Mouse (Mus musculus) kidney, adult 11 months (tissue): ENCODE data around the gene Ank3.

ENCODE experiments used
- DNase-seq: peaks from one replicate; pipeline ENCODE4 v3.0.0; 2022

Ank3 gene

DNA sequence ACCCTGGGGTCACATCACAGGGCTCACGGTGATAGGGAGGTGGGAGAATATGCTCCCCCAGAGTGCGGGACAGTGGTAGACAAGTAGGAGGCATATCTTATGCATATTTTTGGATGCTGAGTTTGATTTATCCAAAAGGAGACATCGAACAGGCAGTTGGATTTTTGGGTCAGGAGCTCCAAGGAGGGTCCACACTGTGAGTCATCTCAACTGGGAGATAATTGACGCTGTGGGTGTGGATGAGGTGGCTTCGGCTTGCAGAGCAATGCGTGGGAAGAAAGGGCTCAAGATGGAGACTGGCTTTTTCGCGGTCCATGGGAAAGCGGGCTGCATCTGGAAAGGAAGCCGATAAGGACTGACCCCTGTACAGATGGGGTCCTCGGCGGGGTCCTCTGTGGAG lies 290.5 kb downstream of the Ank3 start:
- no peak for DNase-seq

DNA sequence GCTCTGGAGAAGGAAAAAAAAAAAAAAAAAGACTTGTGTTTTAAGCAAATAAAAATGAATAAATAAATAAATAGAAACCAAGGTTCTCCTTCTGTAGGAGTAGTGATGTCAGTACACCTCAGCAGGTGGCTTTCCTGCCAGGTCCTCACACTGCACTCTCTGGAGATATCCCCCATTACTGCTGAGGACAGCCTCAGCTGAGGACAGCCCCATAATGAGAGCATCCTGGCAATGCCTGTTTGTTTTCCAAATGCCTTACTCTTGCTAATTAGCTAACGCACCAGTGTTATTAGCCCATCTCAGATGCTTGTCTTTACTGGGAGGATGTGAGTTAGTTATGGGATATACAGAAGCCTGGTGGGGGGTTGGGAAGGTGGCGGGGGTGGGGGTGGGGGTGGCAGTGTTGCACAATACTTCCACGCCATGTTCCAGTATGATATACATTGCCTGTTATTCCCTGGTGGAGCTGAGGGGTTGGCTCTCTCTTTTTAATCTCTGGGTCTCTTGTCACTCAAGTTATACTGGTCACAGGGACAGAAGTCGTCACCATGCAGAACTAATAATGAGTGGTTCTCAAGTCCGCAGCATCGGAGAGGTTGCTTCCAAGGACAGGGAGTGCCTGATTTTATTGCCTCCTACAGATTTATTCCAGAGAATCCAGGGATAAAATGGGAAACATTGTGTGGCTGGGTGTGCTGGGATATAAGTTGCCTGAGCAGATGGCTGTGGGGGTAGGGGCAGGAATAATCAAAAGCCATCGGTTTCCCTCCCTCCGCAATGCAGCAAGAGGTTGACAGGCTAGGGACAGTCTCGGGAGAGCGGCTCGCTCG lies 291.8 kb downstream of the Ank3 start:
- no peak for DNase-seq

DNA sequence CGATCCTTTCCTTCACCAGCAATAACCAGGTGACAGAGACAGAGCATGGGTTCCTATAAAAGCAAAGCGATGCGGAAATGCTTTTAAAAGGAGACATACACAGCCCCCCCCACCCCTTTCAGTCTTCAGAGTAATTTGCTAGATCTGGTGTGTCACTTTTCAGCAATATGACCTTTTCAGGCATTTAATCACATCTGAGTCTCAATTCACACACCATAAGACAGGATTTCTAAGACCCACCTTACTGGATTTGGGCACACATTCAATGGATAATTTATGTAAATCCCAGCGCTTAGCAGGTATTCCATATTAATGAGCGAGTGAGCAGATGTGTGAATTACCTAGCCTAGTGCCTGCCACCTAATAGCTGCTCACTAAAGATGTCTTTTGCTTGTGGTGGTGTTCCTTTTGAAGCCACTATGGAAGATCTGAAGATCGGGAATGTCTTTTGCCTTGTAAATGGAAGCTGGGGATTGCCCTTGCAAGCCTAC lies 292.4 kb downstream of the Ank3 start:
- DNase-seq: no peak

DNA sequence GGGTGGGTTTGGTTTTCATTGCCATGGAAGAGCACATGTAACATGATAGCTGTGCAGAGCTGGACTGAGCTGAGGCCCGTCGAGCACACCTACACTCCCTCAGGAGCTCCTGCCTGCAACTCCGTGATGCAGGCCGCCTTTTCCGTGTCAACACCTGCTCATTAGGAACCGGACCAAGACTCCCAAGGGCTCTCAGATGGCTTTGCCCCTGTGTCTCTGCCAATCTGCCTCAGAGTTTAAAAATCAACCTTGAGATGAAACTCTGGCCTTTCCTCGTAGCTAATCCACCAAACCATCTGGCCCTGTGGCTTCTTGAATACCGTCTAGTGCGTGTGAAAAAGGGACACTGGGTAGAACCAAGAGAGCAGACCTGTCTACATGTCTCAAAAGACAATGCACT lies 297.4 kb downstream of the Ank3 start:
- DNase-seq: peak; percentile 40

DNA sequence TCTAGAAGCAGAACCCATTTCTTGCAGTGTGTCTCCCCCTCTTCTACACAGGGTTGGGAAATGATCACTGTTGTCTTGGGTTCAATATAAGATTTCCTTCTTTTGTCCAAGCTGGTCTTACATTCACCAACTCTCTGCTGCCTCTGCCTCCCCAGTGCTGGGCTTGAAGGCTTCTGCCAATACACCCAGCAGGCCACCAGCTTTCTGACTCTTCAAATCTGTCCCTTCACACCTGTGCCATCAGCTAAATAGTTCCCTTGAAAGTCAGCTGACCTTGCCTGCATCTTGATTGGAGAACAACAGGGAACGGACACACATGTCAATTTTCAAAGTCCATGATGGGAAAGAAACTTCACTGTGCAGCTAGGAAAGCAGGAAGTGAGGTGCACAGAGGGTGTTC lies 300.1 kb downstream of the Ank3 start:
- no peak for DNase-seq

DNA sequence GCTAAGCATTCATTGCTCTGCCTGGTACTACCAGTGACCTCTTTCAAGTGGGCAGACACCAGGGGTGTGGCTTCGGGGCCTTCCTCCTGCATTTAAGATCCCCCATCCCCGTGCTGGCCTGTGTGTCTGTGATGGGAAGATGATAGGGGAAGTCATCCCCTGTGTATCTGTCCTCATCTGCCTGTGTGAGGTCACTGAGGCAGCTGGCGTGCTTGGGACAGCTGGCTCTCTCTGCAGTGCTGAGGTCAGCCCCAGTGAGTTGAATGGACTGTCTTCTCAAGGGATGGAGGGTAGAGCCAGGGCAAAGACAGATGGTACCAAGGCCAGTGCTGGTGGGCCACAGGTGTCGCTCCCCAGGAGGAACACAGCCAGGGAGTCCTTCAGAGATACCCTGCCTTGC lies 302.7 kb downstream of the Ank3 start:
- DNase-seq: no peak

- no peak for DNase-seq
Measured at GRCm38 (mm10) chr10:69705806-69706768, 307.5 kb downstream of the Ank3 start.

DNA sequence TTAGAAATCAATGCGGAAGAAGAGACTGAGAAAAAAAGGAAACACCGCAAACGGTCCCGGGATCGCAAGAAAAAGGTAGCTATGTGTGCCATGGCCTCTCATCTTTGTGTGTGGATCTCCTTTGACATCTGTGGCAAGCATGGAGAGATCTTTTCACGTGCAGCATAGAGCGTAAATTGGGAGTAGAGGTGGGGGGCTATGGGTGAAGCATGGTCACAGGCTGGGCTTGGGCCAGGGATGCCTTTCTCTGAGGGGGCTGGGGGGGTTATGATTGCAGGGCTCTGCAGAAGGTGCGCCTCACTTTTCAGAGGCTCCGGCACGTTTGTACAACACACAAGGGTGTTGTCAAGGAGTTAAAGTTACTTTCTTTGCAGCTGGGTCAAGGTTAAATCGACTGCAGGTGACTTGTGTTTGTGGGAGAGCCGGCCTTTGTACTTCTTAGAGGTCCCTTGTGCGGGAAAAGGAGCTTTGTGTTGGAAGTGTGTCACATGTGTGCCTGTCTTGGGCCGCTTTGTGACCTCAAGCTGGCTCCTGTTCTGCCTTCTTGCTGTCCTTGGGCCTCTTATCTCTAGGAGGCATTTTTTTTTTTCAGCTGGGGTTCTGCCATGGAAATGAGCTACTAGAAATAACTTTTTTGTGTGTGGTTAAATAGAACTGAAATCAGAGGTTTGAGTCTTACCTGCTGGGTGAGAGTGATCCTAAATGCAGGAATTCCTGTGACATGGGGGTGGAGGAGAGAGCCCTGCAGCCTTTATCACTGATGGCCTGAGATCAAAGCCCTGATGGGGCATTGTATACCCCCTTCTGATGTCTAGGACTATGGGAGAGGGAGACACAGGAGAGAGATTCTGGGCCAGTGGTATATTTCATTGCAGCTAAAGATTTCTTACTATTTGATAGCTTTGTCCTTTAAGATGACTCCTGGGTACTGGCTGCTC lies 308.5 kb downstream of the Ank3 start:
- DNase-seq: no peak

DNA sequence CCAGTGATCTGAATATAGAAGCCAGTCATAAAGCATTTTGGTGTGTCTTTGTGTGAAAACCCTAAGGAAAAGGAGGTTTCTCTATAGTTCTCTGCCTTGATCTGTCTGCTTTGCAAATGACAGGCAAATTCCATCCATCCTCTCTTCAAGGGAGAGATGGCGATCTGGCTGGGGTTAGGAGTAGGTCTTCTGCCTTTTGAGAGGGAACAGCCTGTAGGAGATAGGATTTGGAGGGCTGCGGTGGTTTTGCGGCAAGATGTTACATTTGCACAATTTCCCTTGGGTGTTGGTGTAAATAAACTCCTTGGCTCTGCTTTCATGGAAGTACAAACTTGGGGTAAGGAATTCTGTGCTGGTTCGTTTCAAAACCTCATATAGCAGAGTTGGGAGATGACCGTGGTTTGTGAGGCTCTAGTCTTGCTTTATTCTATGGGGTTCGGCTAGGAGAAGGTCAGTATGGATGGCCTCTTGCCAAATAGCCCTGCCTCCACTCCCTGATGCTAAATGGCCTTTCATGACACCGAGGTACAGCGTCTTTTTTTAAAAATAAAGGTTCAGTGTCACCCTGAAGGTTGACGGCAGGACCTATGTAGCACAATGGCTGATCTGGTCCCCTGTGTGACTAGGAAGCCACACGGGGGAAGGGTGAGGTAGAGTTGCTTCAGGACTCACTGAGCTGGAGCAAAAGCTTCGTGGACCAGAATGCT lies 309.4 kb downstream of the Ank3 start:
- no peak for DNase-seq

- no peak for DNase-seq
Measured at GRCm38 (mm10) chr10:69709631-69710030, 311.1 kb downstream of the Ank3 start.

- no peak for DNase-seq
Measured at GRCm38 (mm10) chr10:69710802-69711201, 312.2 kb downstream of the Ank3 start.

GRCm38 (mm10) chr10:69716907-69717306 lies 318.3 kb downstream of the Ank3 start:
- DNase-seq: no peak

- no peak for DNase-seq
Measured at GRCm38 (mm10) chr10:69719421-69719820, 320.8 kb downstream of the Ank3 start.

GRCm38 (mm10) chr10:69719901-69720415 lies 321.4 kb downstream of the Ank3 start:
- peak; percentile 41 for DNase-seq

DNA sequence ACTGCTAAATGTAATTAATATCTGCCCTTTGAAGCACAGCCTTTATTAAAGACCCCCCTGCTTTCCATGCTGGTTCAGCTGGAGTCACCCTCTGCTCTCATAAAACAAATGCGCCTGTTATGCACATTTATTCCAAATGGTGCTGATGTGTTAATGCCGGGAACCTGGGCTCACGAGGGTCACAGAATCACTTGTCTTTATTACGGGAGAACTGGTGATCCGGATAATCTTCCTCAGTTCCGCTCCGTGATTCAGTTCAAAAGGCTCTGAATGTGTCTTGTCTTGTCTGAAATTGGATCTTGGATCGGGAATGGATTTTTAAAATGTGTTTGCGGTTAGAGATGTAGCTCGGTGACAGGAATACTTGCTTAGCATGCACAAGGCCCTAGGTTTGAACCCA lies 321.9 kb downstream of the Ank3 start:
- no peak for DNase-seq

GRCm38 (mm10) chr10:69720899-69721490 lies 322.4 kb downstream of the Ank3 start:
- DNase-seq: no peak

DNA sequence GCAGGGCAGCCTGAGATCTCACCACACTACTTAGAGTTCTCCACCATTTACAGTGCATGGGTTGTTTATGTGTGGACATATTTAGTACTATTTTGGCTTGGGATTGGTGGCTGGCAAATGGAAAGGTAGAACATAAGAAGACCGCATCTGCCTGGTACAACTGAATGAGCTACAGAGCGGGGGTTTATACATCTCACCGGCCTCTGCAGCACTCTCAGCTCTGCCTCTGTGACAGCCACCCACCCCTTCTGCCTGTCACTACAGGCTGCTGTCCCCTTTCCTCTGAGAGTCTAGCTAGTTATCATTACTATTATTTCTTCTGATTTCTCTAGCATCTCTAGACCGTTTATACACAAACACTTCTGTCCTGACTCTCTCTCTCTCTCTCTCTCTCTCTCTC lies 325.6 kb downstream of the Ank3 start:
- DNase-seq: no peak

GRCm38 (mm10) chr10:69725078-69725477 lies 326.5 kb downstream of the Ank3 start:
- DNase-seq: no peak

DNA sequence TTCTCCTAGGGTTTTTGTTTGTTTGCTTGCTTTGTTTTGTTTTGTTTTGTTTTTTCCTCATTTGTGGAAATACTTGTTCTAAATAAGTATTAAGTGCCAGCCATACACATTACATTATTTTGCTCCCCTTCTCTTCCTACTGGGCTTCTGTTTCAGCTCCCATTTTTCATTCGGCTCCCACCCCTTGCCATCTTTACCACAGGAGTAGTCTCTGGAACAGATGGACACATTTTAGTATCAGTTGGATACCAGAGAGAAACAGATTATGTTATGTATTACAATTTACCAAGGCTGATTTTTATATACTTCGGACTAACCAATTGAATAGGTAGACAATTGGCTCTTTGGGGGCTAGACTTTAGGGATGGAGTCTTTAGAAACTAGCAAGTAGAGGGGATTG lies 327.7 kb downstream of the Ank3 start:
- no peak for DNase-seq

DNA sequence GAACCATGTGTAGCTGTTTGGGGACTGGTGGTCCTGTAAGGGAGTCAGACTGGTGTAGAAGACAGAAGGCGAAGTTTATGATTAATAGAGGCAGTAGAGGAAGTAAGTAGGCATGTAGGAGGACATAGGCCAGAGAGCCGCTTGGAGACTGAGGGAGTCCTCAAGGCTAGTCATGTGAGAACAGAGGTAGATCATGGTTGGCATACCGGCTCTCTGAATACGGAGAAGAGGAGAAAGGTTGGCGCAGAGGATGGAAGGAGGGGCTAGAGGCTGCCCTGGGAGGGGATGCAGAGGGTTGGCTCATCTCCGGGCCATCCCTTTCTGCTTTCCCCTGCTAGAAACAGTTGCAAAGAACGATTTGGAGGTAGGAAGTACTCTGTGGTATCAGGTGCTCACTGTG lies 328.2 kb downstream of the Ank3 start:
- DNase-seq: peak; percentile 20

GRCm38 (mm10) chr10:69728876-69729275 lies 330.3 kb downstream of the Ank3 start:
- no peak for DNase-seq
